Mouse (Mus musculus): ENCODE measurements around the gene Cela3a.
"Not testable (repeated sequence)": the region's sequence is repeated elsewhere in the genome, so short reads cannot be mapped to it uniquely, and the experiment has no call there.

The Cela3a gene

GRCm38 (mm10) chr4:137409691-137410090, at the start of gene Cela3a:
Cela3a (minus strand) TSS chr4:137409791.
- DNase-seq (ENCODE audit: low spot score), result no peak

GRCm38 (mm10) chr4:137458861-137459260, 49.3 kb upstream of the Cela3a start:
- DNase-seq (ENCODE audit: low spot score), result no peak

GRCm38 (mm10) chr4:137458310-137458709, 48.7 kb upstream of the Cela3a start:
- DNase-seq (ENCODE audit: low spot score), result no peak

- DNase-seq (ENCODE audit: low spot score), result no peak
These were observed 47.7 kb upstream of the Cela3a start for GRCm38 (mm10) chr4:137457292-137457691.

GRCm38 (mm10) chr4:137456581-137456980, 47.0 kb upstream of the Cela3a start:
- no peak for DNase-seq (ENCODE audit: low spot score)

DNA sequence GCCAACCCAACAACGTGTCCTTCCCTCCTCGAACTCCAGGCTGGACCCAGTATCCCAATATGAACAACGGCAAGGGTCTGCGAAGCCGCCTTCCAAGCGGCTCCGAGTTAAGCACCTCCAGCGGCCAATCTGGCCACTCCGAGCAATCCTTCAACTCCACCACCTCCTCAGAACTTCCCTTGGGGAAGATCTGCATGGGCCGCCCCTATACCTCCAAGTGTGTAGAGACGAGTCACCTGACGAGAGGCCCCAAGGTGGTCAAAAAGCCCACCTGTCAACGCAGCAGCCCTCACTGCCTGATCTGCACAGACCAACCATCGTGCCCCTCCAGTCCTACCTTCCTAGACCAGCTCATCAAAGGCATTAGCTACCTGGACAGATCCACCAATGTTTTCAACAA, 45.0 kb upstream of the Cela3a start:
- DNase-seq (ENCODE audit: low spot score), result no peak

DNA sequence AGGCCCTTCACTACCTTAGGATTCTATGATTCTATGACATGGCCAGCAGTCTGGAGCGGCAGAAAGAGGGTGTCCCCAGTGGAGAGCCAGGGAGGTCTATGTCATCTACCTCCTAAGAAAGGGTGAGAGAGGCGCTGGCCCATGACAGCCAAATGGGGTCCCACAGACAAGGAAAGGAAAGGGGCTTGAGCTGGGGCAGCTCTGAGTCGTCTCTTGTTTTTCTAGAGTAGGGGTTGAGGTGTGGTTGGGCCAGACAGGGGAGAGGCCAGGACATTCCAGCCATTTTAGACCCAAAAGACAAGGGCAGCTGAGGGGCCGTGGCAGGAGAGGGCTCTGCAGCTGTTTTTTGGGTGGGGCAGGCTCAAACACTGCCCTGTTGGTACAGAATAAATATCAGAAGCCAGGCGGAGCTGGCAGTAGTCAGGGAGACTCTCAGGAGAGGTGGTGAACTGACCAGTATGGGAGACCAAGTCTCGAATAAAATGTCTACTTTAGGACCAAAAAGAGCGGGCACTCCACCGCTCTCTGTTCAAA, 43.7 kb upstream of the Cela3a start, which contains the start of gene 1700013G24Rik:
1700013G24Rik (plus strand) TSS at position 51 of the 534 bp plus-strand sequence.
- DNase-seq (ENCODE audit: low spot score), result no peak

- no peak for DNase-seq (ENCODE audit: low spot score)
These were observed 42.6 kb upstream of the Cela3a start for GRCm38 (mm10) chr4:137452190-137452589.

DNA sequence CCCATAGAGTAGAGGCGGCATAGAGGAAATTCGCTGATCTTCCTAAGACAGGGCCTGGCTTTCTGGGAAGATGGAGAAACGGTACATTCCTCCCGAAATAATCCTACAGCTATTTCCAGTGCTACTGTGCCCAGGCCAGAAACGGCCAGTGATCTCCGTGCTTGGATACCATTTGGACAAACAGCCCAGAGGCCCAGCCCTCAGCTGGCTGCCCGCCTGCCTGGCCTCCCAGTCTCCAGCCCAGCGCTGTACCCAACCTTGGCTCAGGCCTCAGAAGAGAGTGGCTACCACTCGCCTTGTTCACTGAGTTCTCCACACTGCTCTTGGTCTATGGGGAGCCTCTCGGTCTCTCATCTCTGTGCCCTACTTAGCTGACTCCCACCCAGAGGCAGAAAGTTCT, 40.1 kb upstream of the Cela3a start:
- no peak for DNase-seq (ENCODE audit: low spot score)

DNA sequence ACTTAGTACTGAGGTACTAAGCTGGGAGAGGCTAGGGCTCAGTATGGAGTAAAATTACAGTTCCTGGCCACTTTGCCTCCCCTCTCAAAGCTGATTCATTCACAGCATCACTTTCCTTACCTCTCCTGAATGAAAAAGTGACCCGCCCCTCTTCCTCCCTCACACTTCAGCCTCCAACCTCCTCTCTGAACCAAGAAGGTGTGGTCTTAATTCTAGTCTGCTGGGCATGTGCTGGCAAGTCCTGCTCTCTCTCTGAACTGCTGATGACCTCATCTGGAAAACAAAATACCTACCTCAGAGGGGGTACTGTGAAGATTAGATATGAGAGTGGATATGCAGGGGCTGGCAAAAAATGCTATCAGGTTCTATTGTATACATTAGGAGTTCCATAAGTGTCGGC, 39.5 kb upstream of the Cela3a start:
- DNase-seq (ENCODE audit: low spot score), result no peak

GRCm38 (mm10) chr4:137448641-137449040, 39.0 kb upstream of the Cela3a start:
- DNase-seq (ENCODE audit: low spot score), result no peak

DNA sequence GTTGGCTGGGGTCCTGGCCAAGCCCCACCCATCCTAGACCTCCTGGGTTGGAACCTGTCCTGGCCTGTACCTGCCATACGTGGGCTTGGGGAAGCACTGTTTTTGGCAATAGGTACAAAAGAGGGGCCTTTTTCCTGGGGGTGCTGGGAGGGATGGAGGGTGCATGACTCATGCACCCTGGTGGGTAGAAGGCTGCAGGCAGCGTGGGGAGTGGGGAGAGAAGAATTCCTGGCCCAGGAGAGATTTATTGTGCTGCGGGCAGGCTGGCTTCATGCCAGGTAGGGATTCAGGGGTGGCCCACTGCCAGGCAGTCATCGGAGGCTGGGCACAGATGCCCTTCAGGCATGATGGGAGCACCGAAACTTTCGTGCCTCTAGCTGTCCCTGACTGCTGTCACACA, 38.6 kb upstream of the Cela3a start:
- DNase-seq (ENCODE audit: low spot score), result peak; percentile 52

- DNase-seq (ENCODE audit: low spot score), result no peak
These were observed 38.0 kb upstream of the Cela3a start for GRCm38 (mm10) chr4:137447363-137448196.

DNA sequence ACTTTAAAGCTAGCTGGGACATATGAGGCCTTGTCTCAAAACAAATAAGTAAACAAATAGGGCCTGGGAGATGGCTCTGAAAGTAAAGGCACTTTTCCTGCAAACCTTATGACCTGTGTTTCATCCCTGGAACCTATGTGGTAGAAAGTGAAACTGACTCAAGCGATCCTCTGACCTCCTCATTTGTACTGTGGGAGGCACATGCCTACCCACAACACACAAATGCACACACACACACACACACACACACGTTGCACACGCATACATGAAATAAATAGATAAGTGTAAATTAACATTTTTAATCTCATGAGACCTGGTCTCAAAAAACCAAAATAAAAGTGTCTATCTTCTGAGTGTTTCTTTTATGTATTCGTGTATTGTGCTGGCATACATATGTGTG, 36.3 kb upstream of the Cela3a start:
- no peak for DNase-seq (ENCODE audit: low spot score)

DNA sequence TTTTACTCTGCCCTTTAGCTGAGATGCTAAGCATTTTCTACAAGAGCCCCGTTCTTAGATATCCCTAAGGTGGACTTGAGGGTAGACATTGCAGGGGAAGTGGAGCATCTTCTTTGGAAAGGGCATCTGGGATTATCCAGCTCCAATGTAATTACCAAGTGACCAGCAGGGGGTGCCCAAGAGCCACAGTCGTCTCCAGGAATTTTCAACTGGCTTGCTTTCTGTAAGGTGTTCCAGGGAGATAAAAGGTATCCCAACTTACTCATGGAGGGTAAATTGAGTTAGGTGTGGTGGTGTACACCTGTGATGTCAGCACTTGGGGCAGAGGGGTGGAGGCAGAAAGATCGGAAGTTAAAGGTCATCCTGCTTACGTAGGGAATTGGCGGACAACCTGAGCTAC, 34.0 kb upstream of the Cela3a start:
- no peak for DNase-seq (ENCODE audit: low spot score)

DNA sequence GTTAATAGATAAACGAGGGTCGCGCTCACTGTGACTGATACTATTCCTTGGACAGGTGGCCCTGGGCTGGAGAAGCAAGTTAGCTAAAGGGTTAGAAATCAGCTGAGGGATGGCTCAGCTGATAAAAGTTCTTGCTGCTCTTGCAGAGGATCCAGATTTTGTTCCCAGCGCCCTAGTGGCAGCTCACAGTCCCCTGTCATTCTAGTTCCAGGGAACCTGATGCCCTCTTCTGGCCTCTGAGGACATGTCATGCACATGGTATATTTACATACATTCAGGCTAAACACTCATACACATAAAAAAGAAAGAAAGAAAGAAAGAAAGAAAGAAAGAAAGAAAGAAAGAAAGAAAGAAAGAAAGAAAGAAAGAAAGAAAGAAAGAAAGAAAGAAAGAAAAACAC, 31.7 kb upstream of the Cela3a start:
- DNase-seq (ENCODE audit: low spot score), result no peak

DNA sequence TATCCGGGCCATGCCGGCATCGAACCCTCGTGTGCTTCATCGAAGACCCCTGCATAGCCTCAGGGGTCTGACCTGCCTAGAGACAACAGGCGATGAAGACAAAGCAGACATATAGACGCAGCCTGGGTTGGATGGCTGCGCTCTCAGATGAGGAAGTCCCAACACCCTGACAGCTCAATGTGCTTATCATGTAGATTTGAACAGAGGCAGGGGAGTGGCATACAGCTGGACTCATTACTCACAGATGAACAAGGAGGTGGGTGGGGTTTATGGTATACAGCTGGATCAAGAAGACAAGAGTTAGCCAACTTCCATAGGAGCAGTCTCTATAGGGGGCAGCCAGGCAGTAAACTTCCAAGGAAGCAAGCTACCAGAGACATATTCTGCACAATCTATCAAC, 29.3 kb upstream of the Cela3a start:
- DNase-seq (ENCODE audit: low spot score), result no peak

GRCm38 (mm10) chr4:137436979-137437669, 27.5 kb upstream of the Cela3a start:
- DNase-seq (ENCODE audit: low spot score), result no peak

DNA sequence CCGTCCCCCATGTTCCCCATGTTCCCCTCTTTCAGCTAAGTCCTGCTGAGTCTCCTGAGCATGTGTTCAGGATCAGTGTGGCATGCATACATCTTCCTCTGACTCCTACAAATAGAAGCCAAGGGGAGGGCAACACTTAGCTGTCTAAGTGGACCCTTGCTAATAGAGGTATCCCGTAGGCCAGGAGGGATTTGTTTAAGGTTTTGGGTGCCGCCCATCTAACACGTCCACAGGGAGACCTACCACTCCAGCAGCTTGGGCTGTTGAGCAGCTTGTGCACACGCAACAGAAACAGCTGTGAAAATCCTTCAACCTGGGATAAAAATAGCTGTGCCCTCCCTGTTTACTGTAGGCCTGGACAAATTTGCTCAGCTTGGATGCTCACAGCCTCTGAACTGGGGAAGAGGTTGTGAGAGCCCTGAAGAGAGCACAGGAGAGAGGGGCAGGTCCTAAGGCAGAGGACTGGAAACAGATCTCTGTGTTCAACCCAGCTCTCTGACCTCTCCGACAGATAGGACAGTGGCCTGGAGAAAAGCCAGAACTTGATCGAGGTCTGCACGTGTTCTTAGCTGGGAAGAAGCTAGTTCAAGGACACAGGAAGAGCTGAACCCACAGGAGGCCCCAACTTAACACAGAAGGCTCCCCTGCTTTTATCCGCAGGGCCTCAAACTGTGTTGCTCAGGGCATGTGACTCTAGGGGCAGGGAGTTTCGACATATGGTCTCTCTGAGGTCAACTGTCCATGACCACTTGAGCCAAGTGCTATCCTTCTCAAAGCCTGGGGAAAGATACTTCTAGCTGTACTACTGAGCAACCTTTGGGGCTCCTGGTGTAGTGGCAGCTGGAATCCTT, 23.3 kb upstream of the Cela3a start:
- DNase-seq (ENCODE audit: low spot score), result not testable (repeated sequence)

DNA sequence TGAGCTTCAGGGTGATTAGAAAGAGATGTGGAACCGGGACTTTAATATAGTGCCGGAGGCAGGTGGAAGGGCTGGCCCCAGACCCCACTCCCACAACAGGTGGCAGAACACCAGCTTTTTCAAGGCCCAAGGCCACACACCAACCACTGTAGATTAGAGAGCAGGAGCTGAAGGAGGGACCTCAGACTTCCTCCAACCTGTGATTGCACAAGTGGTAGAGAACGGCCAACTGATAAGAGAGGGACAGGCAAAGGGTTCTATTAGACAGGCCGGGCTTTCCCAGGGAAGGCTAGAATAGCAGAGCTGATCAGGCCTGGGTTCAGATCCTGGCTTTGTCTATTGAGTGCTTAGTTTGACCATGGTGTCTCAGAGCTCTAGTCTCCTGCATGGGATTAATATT, 20.9 kb upstream of the Cela3a start, which contains the start of gene Cela3b:
Cela3b (minus strand) TSS at position 39 of the 400 bp plus-strand sequence.
- DNase-seq (ENCODE audit: low spot score), result no peak

GRCm38 (mm10) chr4:137417712-137418564, 8.3 kb upstream of the Cela3a start:
- DNase-seq (ENCODE audit: low spot score), result no peak

Measured in ovary, adult 18-20 months (tissue).